Mouse (Mus musculus) spleen, adult 2 months (tissue): ENCODE measurements around the gene Akap10.

Source experiments
- CTCF ChIP-seq: fragments of 200-500 bp; IDR thresholded peaks from 2 replicates; pipeline ENCODE4 v1.5.1; 2011; ENCODE audit warnings: mild to moderate bottlenecking, inconsistent platforms; ENCODE audit not compliant: insufficient read depth, insufficient read length, insufficient replicate concordance; ENCODE audit errors: extremely low read depth
- POLR2A ChIP-seq: fragments of 200-500 bp; IDR thresholded peaks from 2 replicates; pipeline ENCODE4 v1.6.1; 2011; ENCODE audit warnings: low read depth, low read length, inconsistent platforms

DNA sequence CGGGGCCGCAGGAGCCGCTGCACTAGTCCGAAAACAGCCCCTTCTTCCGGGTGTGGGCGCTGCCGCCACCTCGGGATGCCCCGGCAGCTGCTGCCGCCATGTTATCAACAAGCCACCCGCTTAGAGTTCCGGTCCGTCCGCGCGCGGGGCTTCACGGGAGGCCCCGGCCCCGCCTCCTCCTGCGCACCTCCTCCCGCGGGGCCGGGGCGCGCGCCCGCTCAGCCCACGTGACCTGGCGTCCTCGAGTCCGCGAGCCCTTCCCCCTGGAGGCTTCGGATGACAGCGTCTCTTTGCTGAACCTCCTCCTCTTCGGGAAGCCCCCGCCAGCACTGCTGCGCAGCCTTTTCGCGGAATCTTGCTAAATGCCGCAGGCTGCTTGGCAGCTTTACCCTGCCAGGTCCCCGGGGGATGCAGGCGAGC is at the start of gene Akap10:
- TF ChIP-seq POLR2A (peak; percentile 90), CTCF (no peak)
